Mouse (Mus musculus): Measurements from ENCODE around the gene Neil3.
A peak's percentile ranks its signal among the peaks of the same experiment; 100 is the strongest.

Gene Neil3

DNA sequence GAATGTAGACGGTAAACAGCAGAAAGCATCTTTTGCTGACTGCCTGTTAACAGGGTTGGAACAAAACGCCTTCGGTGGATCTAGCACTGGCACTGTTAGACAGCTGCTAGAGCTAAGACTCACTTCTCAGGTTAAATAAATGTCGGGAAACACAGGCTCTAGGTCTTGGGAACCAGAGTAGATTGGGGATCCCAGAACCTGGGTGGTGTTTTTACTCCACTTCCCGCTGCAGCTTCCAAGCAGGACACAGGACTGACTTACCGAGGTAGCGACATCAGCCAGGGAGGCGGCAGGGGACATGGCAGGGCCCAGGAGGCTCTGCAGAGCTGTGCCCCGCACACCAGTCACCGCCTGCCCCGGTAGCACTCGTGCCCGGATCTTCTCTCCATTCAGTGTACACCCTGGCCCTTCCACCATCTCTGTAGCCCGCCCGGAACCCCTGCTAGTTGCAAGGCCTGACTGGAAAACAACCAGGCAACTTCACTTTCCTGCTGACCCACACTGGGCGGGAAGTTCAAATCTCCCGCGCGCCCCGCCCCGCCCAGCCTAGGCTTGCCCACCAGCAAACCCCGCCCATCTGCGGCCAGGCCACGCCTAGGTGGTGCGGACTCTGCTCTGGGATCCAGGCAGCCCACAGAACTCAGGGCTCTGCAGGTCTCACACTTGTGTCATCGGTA is at the start of gene Neil3:
TSS of gene Neil3 (minus strand) at position 571 of the 677 bp plus-strand sequence.
- DNase-seq (ENCODE audit: low read depth, low spot score): no peak

DNA sequence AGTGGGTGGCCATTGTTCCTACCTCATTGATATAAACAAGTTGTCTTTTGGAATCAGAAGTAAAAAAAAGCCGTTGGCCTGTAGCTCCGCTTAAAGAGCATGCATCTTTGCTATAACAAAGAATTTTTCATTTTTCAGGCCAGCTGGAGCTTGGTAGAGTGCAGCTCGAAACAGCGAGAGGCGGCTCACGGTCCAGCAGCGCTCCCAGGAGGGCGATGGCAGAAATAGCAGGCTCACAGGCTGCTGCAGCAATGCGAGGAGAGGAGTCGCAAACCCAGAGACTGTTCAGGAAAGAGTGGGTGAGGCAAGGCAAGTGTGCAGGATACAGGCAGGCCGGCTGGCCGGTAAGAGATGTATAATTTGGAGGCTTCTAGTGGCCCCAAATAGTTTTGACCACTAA is 42.0 kb upstream of the Neil3 start:
- DNase-seq (ENCODE audit: low read depth, low spot score): peak; percentile 58

DNA sequence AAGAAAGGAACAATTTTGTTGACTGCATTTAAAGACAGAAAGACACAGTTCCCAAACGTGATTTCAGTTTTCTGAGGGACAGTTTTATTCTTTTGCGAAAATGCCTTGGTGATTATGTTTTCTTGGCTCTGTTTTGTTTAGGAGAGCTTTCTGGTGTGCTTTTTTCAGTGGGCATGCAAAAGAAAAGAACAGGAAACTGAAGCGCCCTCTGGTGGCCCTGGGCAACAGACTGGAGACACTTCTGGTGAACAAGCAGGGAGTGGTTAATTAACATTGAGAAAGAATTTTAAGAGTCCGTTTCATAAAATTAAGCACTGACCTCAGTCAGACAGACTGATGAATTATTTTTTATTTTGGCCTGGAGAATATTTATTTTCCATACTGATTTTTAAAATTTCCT is 25.1 kb upstream of the Neil3 start:
- DNase-seq (ENCODE audit: low read depth, low spot score): no peak

DNA sequence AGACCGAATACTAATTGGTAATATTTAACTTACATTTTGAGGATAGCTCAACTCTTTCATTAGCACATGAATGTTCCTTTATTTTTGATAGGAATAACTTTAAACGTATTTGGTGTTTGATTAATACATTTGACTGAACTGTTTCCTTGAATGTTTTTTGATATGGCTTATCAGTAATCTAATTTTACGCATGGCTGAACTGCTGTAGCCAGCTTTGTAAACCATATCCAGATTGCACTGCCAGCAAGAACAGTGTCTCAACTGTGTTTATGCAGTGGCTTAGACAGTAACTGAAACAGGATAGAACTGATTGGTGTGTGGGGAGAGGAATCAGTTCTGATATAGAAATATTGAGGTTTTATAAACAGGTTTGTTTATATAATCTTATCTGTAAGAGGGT is 22.6 kb upstream of the Neil3 start:
- no peak for DNase-seq (ENCODE audit: low read depth, low spot score)

DNA sequence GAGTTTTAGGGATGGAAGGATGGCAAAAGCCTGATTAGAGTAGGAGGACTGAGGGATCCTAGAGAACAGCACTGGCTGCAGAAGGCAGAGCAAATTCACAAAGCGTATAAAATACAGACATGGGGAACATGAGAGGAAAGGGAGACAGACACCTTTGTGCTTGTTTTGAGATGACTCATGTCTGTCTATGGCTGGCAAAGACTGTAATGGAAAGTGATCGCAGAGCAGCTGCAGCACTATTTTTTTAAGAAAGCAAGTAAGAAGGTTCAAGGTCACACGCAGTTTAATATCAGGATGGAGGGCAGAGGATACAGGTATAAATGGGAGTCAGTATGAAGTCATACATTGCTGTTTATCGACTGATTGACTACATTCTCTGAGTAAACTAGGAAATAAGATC is 8.2 kb downstream of the Neil3 start:
- DNase-seq (ENCODE audit: low read depth, low spot score): no peak

DNA sequence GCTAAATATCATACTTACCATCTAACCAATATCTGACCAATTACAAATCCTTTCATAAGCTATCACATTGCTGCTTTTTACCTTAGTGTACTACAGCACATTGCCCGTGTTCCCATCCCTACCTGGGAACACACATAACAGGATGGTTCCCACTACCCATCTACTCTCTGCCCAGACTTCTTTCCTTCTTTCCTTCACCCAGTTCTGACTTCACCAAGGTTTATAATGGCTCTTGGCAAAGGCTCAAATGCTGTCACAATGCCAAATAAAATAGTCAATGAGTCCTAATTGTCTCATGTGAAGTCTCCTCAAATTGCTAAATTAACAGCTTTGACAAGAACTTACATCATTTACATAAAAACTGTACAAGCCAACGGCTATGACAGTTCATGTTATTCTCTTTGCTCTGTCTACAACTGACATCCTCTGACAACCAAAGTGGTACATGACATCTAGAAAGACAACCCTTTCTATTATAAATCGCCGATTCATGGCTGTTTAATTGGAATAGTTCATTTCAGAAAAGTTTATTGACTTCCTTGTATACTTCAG is 9.9 kb downstream of the Neil3 start:
- no peak for DNase-seq (ENCODE audit: low read depth, low spot score)

DNA sequence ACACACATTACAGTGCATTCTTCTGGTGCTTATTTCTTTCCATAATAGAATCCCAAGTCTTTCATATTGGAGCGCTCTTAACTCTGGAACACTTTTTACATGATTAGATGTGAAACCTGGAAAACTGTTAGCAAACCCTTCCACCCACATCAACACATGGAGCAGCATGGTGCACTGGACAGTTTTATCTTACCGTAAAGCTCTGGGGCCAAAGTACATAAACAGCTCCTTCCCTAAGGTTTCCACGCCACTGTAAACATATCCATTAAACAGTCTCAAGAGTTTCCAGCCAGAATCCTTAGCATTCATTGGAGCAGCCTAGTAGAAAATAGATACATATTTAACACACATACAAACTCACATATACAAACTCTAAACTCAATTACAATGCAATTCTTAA is 15.4 kb downstream of the Neil3 start:
- no peak for DNase-seq (ENCODE audit: low read depth, low spot score)

DNA sequence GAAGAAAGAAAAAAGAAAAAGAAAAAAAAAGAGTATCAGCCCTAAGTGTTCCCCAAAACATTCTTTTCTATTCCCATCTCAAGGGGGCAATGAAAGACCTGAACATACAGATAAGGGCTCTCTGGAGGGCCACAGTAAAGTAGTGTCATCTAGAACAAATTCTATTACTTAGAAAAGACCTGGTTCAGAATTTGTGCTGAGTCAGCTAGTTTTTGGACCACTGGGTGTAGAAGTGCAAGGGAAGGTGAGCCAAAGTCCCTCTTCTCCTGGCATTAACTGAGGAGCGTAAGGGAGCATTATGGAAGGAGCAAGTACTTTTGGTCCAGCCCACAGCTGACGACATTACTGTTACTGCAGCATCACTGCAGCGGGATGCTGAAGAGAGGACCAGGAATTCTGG is 19.7 kb downstream of the Neil3 start:
- no peak for DNase-seq (ENCODE audit: low read depth, low spot score)

DNA sequence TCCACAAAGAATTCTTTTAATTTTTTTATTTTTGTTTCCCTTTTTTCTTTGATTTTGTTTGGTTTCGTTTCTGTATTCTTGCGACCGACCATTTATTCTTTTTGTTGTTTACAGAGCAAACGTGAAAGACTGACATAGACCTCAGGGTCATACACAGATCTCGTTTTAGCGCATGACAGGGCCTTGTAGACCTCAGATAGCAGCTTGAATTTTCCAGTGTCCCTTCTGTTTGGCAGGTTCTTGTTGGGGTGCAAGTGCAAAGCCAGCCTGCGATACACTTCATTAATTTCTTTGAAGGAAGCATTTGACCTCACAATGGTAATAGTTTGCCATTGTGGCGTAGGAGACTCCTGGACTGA is 24.6 kb downstream of the Neil3 start:
- no peak for DNase-seq (ENCODE audit: low read depth, low spot score)

DNA sequence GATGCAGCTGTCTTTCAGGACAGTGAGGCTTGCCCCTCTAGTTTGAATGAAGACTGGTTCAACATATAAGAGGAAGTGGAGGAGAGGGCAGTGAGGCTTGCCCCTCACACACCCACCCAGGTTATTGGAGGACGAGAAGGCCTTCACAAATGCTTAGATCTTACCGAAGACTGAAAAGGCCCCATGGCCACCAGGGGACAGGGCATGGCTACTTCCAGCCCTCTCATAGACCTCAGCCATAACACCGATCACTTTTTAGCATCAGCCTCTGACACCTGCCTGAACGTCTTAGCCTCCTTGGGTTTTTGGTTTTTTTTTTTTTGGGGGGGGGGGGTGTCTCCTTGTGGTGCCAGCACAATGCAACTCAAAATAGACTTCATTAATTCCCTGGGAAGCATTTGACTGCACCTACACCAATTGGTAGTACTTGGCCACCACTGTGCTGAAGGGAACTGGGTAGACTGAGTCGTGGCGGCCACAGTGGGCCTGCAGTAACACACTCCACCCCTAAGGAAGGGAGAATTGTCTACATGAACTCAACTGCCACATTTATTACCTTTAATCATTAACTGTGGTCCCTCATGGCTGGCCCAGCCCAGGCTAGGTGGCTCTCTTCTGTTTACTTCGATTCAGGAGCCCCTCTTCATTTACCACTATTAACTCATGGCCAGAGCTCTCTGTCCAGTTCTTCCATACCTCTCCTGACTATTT is 25.1 kb downstream of the Neil3 start:
- no peak for DNase-seq (ENCODE audit: low read depth, low spot score)

DNA sequence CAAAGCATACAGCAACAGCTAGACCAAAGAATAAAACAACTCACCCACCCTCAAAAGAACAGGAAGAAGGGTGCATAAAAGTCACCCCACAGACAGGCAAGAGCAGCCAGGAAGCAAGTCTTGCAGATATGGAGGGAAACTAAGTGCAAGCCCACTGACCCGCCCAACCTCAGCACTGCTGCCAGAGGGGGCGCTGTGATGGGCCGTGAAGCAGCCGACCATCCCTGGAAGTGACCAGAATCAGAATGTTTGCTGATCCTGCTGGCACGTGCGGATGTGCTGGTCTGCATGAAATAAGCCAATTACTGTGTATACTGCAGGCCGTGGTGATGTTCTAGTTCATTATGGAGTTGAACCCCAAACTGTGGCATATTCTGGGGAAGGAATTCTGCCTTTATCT is 26.6 kb downstream of the Neil3 start:
- no peak for DNase-seq (ENCODE audit: low read depth, low spot score)

DNA sequence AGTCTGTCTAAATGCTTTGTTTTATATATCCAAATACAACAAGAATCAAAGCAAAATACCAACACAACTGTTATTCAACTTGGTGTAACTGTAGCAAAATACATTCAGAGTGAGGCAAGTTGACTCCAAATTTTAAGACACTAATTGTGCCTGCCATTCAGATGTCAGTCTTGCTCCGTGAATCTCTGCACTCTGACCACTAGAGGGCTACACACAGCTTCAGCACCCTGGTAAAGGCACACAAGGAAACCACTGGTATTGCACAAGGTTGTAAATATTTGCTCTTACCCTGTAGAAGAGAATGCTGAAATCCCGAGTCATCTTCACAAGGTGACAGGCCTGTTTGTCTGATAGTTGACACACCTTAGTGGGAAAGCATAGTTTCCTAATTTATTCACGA is 31.8 kb downstream of the Neil3 start:
- DNase-seq (ENCODE audit: low read depth, low spot score): no peak

DNA sequence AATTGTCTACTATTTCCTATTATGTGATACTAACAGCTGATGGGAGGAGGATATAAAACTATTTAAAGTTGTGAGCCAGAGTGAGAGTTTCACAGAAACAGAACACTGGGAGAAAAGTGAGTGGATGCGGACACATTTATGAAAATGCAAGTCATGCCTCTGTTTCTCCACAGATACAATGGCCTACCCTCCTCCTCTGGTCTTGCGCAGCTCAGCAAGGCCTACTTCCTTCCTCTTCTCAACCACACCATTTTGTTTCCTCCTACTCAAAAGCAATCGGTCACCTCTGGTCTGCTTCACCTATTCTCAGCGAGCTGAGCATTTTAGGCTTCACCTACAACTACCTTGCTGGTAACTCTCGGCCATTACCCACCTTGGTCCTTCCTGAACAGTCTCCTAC is 34.0 kb downstream of the Neil3 start:
- no peak for DNase-seq (ENCODE audit: low read depth, low spot score)

DNA sequence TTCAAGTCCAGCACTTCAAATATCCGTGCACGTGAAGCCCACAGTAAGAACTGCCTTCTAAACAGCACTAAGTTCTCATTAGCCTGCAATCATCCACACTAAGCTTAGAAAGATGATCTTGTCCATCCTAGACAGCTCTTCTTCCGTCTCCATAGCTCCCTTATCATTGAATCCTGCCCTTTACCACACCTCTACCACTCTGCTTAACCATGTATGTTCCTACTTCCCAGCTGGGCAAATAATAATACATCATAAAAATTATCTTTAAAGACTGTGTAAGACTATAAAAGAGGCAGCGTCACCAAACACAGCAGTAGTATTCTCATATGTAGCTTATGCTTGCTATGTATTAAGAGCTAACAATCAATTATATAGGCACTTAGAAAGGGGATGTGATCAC is 35.2 kb downstream of the Neil3 start:
- no peak for DNase-seq (ENCODE audit: low read depth, low spot score)

DNA sequence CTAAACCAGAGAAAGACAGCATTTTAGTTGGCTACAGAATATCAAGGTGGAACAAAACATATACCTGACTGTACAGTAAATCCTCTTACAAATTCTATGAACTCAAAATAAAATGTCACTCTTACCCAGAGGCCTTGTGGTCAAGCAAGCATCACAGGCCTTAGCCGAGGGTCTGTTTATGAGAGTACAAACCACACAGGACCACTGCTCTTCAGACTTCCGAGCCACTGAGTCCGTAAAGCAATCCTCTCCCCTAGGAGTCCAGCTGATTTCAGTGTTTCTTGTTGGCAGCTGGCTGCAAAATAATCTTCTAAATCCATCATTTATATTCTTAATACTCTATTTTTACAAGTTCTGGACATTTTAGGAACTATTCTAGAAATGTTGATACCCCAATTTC is 38.0 kb downstream of the Neil3 start:
- DNase-seq (ENCODE audit: low read depth, low spot score): no peak

DNA sequence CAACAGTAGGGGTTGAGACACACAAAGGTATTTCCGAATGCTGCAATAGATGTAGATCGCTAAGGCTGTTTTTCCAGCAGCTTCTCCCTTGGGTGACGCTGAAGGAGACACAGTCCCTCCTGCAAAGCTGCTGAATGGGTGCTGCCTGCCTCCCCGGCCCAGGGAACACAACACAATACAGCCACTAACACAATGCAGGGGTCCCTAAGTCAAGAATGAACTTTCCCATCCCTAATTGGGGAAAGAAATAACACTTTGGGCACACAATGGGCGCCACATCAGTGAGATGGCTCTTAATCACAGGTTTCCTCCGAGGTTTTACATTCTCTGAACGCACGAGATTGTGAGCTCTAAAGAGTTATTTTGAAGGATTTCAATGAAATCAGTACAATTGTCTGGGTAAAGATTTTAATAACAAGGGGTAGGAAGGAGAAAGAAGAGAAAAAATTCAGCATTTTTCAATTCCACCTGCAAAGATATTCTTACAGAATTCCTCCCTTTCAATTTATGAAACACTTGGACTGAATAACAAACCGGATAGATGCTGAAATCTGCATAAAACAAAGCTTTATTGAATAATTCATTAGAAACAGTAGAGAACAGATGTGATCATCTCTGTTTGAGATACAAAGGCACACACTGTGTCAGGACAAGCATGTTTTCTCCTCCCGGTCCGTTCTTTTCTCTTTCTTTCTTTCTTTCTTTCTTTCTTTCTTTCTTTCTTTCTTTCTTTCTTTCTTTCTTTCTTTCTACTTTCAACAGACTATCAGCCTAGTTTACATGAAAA is 38.6 kb downstream of the Neil3 start:
- no peak for DNase-seq (ENCODE audit: low read depth, low spot score)

DNA sequence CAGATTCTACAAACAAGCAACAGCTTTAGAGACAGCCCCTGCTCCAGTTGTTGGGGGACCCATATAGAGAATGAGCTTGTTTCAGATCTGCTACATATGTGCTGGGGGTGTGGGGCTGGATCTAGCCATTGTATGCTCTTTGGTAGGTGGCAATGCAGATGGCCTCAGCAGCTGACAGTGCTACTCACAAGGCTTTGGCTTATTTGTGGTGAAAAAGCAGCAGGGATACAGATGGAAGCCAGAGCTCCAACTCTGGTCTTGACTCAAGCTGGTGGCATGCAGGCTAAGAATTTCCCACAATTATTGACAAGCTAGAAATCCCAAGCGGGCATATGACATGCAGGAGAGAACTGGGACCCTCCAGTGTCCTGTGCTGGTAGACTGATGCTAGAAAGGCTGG is 40.8 kb downstream of the Neil3 start:
- no peak for DNase-seq (ENCODE audit: low read depth, low spot score)

DNA sequence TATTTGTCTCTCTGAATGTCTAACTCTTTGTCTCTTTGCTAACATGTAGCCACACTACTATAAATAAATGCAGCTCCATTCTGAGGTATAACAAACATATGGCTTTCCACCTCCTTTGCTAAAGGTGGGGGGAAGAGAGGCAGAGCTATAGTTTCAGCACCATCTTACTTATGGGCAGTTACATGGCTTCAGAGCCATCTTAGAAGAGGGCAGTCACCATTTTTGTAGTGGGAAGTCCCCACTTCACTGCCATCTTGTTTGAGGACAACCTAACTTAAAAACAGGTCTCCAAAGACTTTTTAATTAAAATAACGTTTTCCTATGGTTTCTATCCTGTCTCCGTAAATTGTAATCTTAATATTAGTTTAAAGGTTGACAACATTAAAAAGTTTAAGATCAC is 47.1 kb downstream of the Neil3 start:
- no peak for DNase-seq (ENCODE audit: low read depth, low spot score)

DNA sequence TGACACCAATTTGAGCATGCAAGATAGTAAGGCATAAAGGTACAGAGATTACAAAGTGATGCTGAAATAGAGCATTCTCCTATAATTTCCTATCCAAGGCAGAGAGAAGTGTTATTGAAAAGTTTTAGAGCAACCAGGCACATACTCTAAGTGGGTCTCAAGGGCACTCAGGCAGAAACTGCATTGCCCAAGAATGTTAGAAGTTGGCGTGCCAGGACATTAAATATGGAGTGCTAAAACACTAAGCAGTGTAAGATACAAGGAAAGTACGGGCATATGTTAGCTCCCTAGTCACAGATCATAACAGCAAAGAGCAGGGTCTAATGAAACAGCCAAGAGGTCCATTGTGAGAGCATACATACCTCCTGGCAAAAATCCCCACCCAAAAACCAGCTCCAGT is 65.3 kb downstream of the Neil3 start:
- no peak for DNase-seq (ENCODE audit: low read depth, low spot score)

DNA sequence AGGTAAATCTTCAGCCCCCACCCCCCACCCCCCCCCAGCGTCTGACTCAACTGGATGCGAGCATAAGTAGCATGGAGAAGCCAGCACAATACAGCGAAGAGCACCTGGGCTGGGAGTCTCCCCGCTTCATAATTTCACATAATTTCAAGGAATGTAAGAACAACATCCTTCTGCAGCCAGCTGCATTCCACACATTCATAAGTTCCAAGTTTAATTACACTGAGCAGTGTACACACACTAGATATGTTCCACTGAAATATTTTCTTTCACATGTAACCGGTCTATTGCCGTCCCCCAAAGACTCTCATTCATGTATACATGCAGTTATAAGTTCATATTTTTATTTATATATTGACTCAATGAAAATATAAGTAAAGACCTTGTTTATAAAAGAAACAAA is 72.6 kb downstream of the Neil3 start:
- no peak for DNase-seq (ENCODE audit: low read depth, low spot score)

DNA sequence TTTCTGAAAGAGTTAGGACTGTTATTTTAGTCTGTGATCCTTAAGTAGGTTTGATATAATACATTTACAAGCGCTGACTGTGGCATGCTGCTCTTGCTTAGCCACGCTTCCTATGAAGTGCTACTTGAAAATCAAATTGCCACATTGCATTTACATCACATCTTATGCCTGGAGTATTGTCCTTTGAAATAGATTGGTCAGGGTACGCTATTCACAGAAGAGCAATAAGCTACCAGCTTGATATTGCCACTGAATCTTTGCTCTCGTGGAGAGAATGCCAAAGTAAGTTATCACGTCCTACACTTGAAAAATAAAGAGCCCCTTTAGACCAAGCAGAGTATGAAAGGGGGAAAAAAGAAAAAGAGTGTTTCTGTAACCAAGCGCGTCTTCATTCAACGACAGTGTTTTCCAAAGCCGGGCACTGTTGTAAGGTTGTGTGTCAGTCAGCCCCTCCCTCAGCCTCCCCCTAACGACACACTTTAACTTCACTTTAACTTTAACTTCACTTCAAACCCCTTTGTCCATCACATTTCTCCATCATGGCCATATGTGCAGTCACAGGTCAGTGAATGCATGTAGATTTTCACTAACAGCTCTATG is 76.3 kb downstream of the Neil3 start:
- DNase-seq (ENCODE audit: low read depth, low spot score): no peak

DNA sequence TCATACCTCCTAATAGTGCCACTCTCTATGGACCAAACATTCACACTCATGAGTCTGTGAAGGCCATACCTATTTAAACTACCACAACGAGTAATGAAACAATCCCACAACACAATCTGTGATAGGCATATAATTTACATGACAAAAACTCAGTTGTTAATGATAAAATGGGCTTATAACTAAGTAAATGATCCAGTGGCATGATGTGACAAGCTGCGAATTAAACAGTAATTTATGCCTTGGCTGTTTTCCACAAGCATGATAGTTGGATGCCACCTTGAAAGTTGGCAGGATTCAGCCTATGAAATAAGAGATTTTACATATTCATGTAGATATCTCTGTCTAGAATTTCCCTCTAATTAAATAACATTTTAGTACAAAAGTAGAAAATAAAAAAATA is 99.3 kb downstream of the Neil3 start:
- DNase-seq (ENCODE audit: low read depth, low spot score): no peak
